Mouse (Mus musculus) midbrain, embryonic 14.5 days (tissue): ENCODE results near the gene Aldh1l1. TPM values are rescaled to one million over a fixed set of nuclear protein-coding genes. Genes with fewer than 3 reads are reported as not detected.

ENCODE experiments used
- ATAC-seq: fragments of 200-750 bp; cut with Nextera tagmentation; 2 replicates; pipeline ENCODE4 v1.8.0; 2017; ENCODE audit warnings: moderate number of reproducible peaks, moderate library complexity; ENCODE audit not compliant: low FRiP score, low TSS enrichment
- DNase-seq: peaks from one replicate; pipeline ENCODE4 v3.0.0-alpha.2; 2015
- H3K27ac ChIP-seq: fragments of 300-500 bp; sonication (generic); replicated peaks from 2 replicates; pipeline ENCODE4 v1.5.1; 2014; ENCODE audit warnings: mild to moderate bottlenecking, low read depth, low read length, moderate library complexity
- H3K27me3 ChIP-seq: fragments of 300-500 bp; sonication (generic); 2 replicates; pipeline ENCODE4 v1.6.1; 2014; ENCODE audit warnings: low read length, control low read depth, mixed read lengths; ENCODE audit not compliant: control insufficient read depth, insufficient read depth
- H3K36me3 ChIP-seq: fragments of 300-500 bp; sonication (generic); 2 replicates; pipeline ENCODE4 v1.6.1; 2014; ENCODE audit warnings: low read length, control low read depth; ENCODE audit not compliant: control insufficient read depth, insufficient read depth
- H3K4me1 ChIP-seq: fragments of 300-500 bp; sonication (generic); 2 replicates; pipeline ENCODE4 v1.6.1; 2014; ENCODE audit warnings: mild to moderate bottlenecking, antibody characterized with exemption, low read length, control low read depth; ENCODE audit not compliant: control insufficient read depth, insufficient read depth
- H3K4me2 ChIP-seq: fragments of 300-500 bp; sonication (generic); 2 replicates; pipeline ENCODE4 v1.6.1; 2014; ENCODE audit warnings: mild to moderate bottlenecking, low read length, moderate library complexity
- H3K4me3 ChIP-seq: fragments of 300-500 bp; sonication (generic); replicated peaks from 2 replicates; pipeline ENCODE4 v1.5.1; 2014; ENCODE audit warnings: low read depth, low read length
- H3K9ac ChIP-seq: fragments of 300-500 bp; sonication (generic); replicated peaks from 2 replicates; pipeline ENCODE4 v1.6.1; 2014; ENCODE audit warnings: mild to moderate bottlenecking, low read length, moderate library complexity
- H3K9me3 ChIP-seq: fragments of 300-500 bp; sonication (generic); 2 replicates; pipeline ENCODE4 v1.6.1; 2016; ENCODE audit warnings: low read length, control low read depth, mixed read lengths; ENCODE audit not compliant: control insufficient read depth
- WGBS: fragments of 180-500 bp; shearing (Covaris S2); extraction: QIAGEN DNeasy Blood & Tissue Kit; methylation state at CpG from one replicate; pipeline ENCODE4 v1.1.7; 2014; 5-methylcytosine and 5-hydroxymethylcytosine counted together
- polyA plus RNA-seq: library from polyadenylated mRNA; unstranded; fragments of >200 nt; fragmentation: Nextera tagmentation; extraction: Ambion mirVana; gene quantifications from 2 replicates; pipeline ENCODE4 v1.2.1, GENCODE M21; 2014

Gene Aldh1l1
- polyA plus RNA-seq, 1 experiment from 2014 or later: 44.5 TPM

DNA sequence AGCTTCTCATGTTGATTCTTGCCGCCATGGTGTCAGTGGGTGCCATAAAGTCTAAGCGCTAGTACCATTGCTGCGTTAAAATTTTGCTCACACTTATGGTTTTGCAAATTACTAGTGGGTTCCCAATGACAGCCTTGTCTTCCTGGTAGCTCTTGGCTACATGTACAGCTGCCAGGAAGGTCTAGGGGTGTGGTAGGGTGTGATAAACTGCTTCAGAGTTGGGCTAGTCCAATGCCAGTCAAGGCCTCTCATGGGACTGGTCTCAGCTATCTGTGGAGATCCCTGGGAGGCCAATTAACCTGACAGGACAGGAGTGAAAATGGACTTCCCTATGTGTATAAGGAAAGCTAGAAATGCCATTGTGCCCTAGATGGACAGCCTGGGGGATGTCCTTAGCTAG is 116.1 kb downstream of the Aldh1l1 start:
- ATAC-seq: no peak
- Histone ChIP-seq H3K9ac (no peak overlapping the region), H3K27ac (no peak overlapping the region), H3K4me2 (no peak overlapping the region), H3K4me1 (0 out of 2 replicates have a peak, but pooled peaks cover 3% of the 10 kb centered on the region), H3K27me3 (no peaks in the 10 kb centered on the region), H3K9me3 (no peaks in the 10 kb centered on the region), H3K36me3 (no peaks in the 10 kb centered on the region), H3K4me3 (no peak overlapping the region)
- no peak for DNase-seq
- 90% methylated on average over 3 of the region's 3 CpGs for WGBS

GRCm38 (mm10) chr6:90603126-90603525 is 116.9 kb downstream of the Aldh1l1 start:
- H3K4me1 ChIP-seq: 0 out of 2 replicates have a peak, but pooled peaks cover 3% of the 10 kb centered on the region
- no peak overlapping the region for H3K4me2 ChIP-seq
- no peak overlapping the region for H3K9ac ChIP-seq
- H3K27ac ChIP-seq: no peak overlapping the region
- no peaks in the 10 kb centered on the region for H3K27me3 ChIP-seq
- ATAC-seq: no peak
- DNase-seq: no peak
- no peaks in the 10 kb centered on the region for H3K36me3 ChIP-seq
- H3K4me3 ChIP-seq: no peak overlapping the region
- H3K9me3 ChIP-seq: no peaks in the 10 kb centered on the region
- WGBS: 63% methylated on average over 7 of the region's 7 CpGs

DNA sequence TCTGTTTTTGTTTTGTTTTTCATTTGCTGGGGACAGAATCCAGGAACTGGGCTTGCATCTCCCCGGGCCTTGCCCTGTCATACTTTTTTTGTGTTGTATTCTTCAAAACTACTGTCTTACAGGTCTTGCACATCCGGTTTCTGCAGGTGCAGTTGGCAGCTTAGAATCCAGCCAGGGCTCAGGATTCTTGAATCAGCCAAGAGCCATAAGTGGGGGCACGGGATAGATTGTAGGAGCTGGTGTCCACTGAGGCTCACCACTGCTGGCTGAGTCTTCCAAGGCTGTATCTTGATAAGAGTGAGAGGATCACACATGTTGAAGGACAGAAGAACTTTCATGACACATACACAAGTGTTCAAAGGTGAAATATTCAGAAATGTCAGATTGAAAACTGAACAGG is 117.9 kb downstream of the Aldh1l1 start:
- 62% methylated on average over 3 of the region's 3 CpGs for WGBS
- Histone ChIP-seq H3K9ac (no peak overlapping the region), H3K36me3 (no peaks in the 10 kb centered on the region), H3K27ac (no peak overlapping the region), H3K4me2 (peak overlapping the region; percentile 75), H3K4me3 (peak overlapping the region; percentile 51), H3K27me3 (no peaks in the 10 kb centered on the region), H3K4me1 (0 out of 2 replicates have a peak, but pooled peaks cover 3% of the 10 kb centered on the region), H3K9me3 (no peaks in the 10 kb centered on the region)
- ATAC-seq (no peak), DNase-seq (no peak)

GRCm38 (mm10) chr6:90604533-90605297 is 118.5 kb downstream of the Aldh1l1 start, which contains the start of gene Slc41a3:
Gene Slc41a3 (plus strand): TSS chr6:90604725.
- 0 out of 2 replicates have a peak, but pooled peaks cover 3% of the 10 kb centered on the region for H3K4me1 ChIP-seq
- 1% methylated on average over 49 of the region's 49 CpGs for WGBS
- no peaks in the 10 kb centered on the region for H3K36me3 ChIP-seq
- no peaks in the 10 kb centered on the region for H3K27me3 ChIP-seq
- H3K9me3 ChIP-seq: no peaks in the 10 kb centered on the region
- H3K27ac ChIP-seq: no peak within 1 kb of the TSS
- DNase-seq (peak; percentile 89), ATAC-seq (peak; percentile 90)
- peak within 1 kb of the TSS; percentile 63 for H3K9ac ChIP-seq
- H3K4me3 ChIP-seq: peak within 1 kb of the TSS; percentile 51
- H3K4me2 ChIP-seq: peak within 1 kb of the TSS; percentile 75

GRCm38 (mm10) chr6:90605298-90605665 is 119.1 kb downstream of the Aldh1l1 start:
- peak overlapping the region; percentile 51 for H3K4me3 ChIP-seq
- peak overlapping the region; percentile 75 for H3K4me2 ChIP-seq
- H3K27me3 ChIP-seq: no peaks in the 10 kb centered on the region
- DNase-seq (peak; percentile 51), ATAC-seq (no peak)
- H3K27ac ChIP-seq: no peak overlapping the region
- H3K9me3 ChIP-seq: no peaks in the 10 kb centered on the region
- peak overlapping the region; percentile 63 for H3K9ac ChIP-seq
- H3K4me1 ChIP-seq: 0 out of 2 replicates have a peak, but pooled peaks cover 3% of the 10 kb centered on the region
- WGBS: 16% methylated on average over 5 of the region's 5 CpGs
- H3K36me3 ChIP-seq: no peaks in the 10 kb centered on the region

DNA sequence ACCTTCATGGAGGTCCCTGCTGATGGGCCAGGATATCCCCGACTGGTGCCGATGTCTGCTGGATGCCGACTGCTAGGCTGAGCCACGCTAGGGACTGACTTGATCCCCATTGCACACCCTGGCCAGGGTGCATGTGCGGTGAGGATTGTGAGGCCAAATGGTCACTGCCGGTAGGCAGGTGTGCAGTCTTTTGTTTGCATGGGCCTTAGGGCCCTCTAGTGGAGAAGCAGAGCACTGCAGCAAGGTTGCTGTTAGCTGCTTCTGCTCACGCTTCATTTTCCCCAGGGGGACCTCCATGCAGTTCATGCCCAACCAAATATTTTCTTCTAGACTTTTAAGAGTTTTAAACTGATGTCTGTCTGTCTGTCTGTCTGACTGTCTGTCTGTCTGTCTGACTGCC is 120.3 kb downstream of the Aldh1l1 start:
- ATAC-seq (no peak), DNase-seq (peak; percentile 87)
- 25% methylated on average over 7 of the region's 7 CpGs for WGBS
- H3K4me3 ChIP-seq: no peak overlapping the region
- no peak overlapping the region for H3K27ac ChIP-seq
- H3K36me3 ChIP-seq: no peaks in the 10 kb centered on the region
- 0 out of 2 replicates have a peak, but pooled peaks cover 3% of the 10 kb centered on the region for H3K4me1 ChIP-seq
- no peaks in the 10 kb centered on the region for H3K9me3 ChIP-seq
- H3K9ac ChIP-seq: no peak overlapping the region
- no peaks in the 10 kb centered on the region for H3K27me3 ChIP-seq
- H3K4me2 ChIP-seq: peak overlapping the region; percentile 9; the same call in 1 of the 2 replicates

DNA sequence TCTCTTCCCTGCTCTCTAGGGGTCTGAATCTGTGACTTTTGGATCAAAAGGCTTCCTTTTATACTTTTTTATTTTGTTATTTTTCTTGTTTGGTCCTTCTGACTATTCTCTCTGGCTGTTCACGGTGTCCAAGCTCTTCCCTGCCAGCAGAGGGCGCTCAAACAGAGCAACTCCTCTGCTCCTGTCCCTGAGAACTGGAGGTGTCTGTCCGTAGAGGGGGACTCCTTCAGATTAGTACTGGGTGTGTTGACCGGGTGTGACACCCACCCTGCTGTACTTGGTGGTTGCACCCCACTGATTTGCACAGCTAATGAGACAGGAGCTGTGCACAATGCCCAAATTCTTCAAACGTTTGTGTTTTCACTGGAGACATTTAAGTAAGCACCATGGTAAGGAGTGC is 121.0 kb downstream of the Aldh1l1 start:
- WGBS: 10% methylated on average over 5 of the region's 5 CpGs
- Histone ChIP-seq H3K36me3 (no peaks in the 10 kb centered on the region), H3K4me2 (no peak overlapping the region), H3K9ac (no peak overlapping the region), H3K27ac (no peak overlapping the region), H3K27me3 (no peaks in the 10 kb centered on the region), H3K9me3 (no peaks in the 10 kb centered on the region), H3K4me1 (0 out of 2 replicates have a peak, but pooled peaks cover 3% of the 10 kb centered on the region), H3K4me3 (no peak overlapping the region)
- ATAC-seq: no peak
- peak; percentile 84 for DNase-seq

GRCm38 (mm10) chr6:90608186-90608585 is 122.0 kb downstream of the Aldh1l1 start:
- H3K36me3 ChIP-seq: no peaks in the 10 kb centered on the region
- no peak overlapping the region for H3K27ac ChIP-seq
- H3K4me2 ChIP-seq: no peak overlapping the region
- no peaks in the 10 kb centered on the region for H3K27me3 ChIP-seq
- 0 out of 2 replicates have a peak, but pooled peaks cover 3% of the 10 kb centered on the region for H3K4me1 ChIP-seq
- DNase-seq (peak; percentile 25), ATAC-seq (no peak)
- H3K4me3 ChIP-seq: no peak overlapping the region
- no peak overlapping the region for H3K9ac ChIP-seq
- 63% methylated on average over 6 of the region's 6 CpGs for WGBS
- no peaks in the 10 kb centered on the region for H3K9me3 ChIP-seq

DNA sequence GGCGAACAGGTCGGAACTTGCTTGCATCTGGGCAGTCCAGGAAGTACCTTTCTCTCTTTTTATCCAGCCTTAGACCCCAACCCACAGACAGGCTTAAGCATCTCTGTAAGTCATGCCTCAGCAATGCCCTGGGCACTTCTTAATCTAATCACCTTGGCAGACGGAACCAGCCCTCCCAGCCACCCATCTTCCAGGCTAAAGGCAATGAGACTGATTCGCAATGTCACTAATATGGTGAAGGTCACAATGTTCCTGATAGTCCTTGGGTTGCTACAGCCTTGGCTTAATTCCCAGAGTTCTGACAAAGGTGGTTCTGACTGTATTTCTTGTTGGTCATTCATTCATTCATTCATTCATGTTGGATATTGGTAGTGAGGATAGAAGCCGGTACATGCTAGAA is 124.0 kb downstream of the Aldh1l1 start:
- Histone ChIP-seq H3K9me3 (no peaks in the 10 kb centered on the region), H3K27me3 (no peaks in the 10 kb centered on the region), H3K4me2 (no peak overlapping the region), H3K4me3 (no peak overlapping the region), H3K36me3 (no peaks in the 10 kb centered on the region), H3K27ac (no peak overlapping the region), H3K9ac (no peak overlapping the region), H3K4me1 (no peaks in the 10 kb centered on the region)
- 88% methylated on average over 5 of the region's 5 CpGs for WGBS
- DNase-seq (no peak), ATAC-seq (no peak)
